Mouse (Mus musculus) lung, embryonic 14.5 days (tissue): ENCODE data around the gene Smim20. TPM values are rescaled to one million over a fixed set of nuclear protein-coding genes. Genes with fewer than 3 reads are reported as not detected.

Experiments used
- ATAC-seq: fragments of 200-750 bp; cut with Nextera tagmentation; 2 replicates; pipeline ENCODE4 v1.8.0; 2017; ENCODE audit warnings: mild to moderate bottlenecking, moderate TSS enrichment, moderate library complexity; ENCODE audit not compliant: insufficient read depth
- DNase-seq: peaks from one replicate; pipeline ENCODE4 v3.0.0-alpha.2; 2015
- H3K27ac ChIP-seq: fragments of 300-500 bp; sonication (generic); 2 replicates; pipeline ENCODE4 v1.5.1; 2014; ENCODE audit warnings: low read depth, mild to moderate bottlenecking, moderate library complexity
- H3K27me3 ChIP-seq: fragments of 300-500 bp; sonication (generic); 2 replicates; pipeline ENCODE4 v1.6.1; 2014; ENCODE audit warnings: low read length, control low read depth; ENCODE audit not compliant: insufficient read depth
- H3K36me3 ChIP-seq: fragments of 300-500 bp; sonication (generic); 2 replicates; pipeline ENCODE4 v1.6.1; 2014; ENCODE audit warnings: control low read depth; ENCODE audit not compliant: insufficient read depth
- H3K4me1 ChIP-seq: fragments of 300-500 bp; sonication (generic); 2 replicates; pipeline ENCODE4 v1.6.1; 2014; ENCODE audit warnings: antibody characterized with exemption, control low read depth; ENCODE audit not compliant: insufficient read depth
- H3K4me2 ChIP-seq: fragments of 300-500 bp; sonication (generic); 2 replicates; pipeline ENCODE4 v1.6.1; 2014; ENCODE audit warnings: mild to moderate bottlenecking
- H3K4me3 ChIP-seq: fragments of 300-500 bp; sonication (generic); 2 replicates; pipeline ENCODE4 v1.5.1; 2014; ENCODE audit warnings: low read depth, low read length
- H3K9ac ChIP-seq: fragments of 300-500 bp; sonication (generic); 2 replicates; pipeline ENCODE4 v1.6.1; 2014
- H3K9me3 ChIP-seq: fragments of 300-500 bp; sonication (generic); 2 replicates; pipeline ENCODE4 v1.6.1; 2016; ENCODE audit warnings: low read depth, low read length, control low read depth
- CTCF ChIP-seq: IDR thresholded peaks from 2 replicates; pipeline ENCODE4 v1.5.1; 2016; ENCODE audit warnings: antibody characterized with exemption, low read depth
- WGBS: fragments of 180-500 bp; shearing (Covaris S2); extraction: QIAGEN DNeasy Blood & Tissue Kit; methylation state at CpG from one replicate; pipeline ENCODE4 v1.1.7; 2014; 5-methylcytosine and 5-hydroxymethylcytosine counted together
- polyA plus RNA-seq: library from polyadenylated mRNA; unstranded; fragments of >200 nt; fragmentation: Nextera tagmentation; extraction: Ambion mirVana; gene quantifications from 2 replicates; pipeline ENCODE4 v1.2.1, GENCODE M21; 2014

Smim20 gene
- polyA plus RNA-seq, 1 experiment from 2014 or later: 98.3 TPM

DNA sequence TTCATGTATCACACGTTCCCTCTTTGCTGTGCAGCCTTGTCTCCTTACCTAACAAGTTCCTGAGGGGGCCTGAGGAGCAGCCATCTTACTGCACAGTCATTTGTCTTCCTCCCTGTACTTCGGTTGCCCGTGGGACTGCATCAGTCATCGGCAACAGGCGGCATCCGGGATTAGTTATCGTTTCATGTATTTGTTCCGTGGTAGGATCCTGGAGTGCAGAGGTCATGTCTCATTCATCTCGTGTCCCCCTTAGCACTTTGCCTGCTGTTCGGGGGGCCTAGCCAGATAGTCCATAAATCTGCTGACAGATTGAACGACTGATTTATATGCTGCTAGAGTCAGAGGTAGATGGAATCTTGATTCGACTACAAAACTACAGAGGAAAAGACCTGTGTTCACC lies 1.1 kb upstream of the Smim20 start:
- WGBS: 51% methylated on average over 12 of the region's 12 CpGs
- TF ChIP-seq CTCF: no peak
- H3K4me3 ChIP-seq: no peak overlapping the region

DNA sequence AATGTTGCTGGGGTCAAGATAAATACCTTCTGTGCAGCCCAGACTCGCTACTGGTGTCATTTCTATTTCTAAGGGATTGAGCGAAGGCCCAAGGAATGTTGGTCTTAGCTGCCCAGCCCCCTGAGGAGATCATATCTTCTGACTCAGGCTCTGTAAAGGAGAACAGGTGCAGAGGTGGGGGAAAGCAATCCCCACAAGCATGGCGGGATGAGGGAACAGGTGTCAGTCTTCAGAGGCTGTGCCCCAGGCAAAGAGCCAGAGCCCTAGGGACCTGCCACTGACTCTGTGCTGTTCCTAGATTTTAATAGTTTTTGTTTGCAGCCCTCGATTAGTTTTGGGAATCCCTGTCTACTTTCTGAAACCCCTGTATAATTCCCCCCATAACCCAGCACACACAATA lies 702 bp upstream of the Smim20 start:
- DNase-seq (no peak), ATAC-seq (0 out of 2 replicates have a peak, but pooled peaks have one; percentile 4)
- 71% methylated on average over 4 of the region's 4 CpGs for WGBS
- Histone ChIP-seq H3K4me2 (peak overlapping the region; percentile 86; the same call in 1 of the 2 replicates), H3K4me3 (no peak overlapping the region), H3K27ac (no peak overlapping the region), H3K36me3 (no peaks in the 10 kb centered on the region), H3K4me1 (no peaks in the 10 kb centered on the region), H3K9ac (no peak overlapping the region), H3K27me3 (no peaks in the 10 kb centered on the region), H3K9me3 (no peaks in the 10 kb centered on the region)
- no peak for TF ChIP-seq CTCF

More for the DNA sequence above, 1.1 kb upstream of the Smim20 start:
- Histone ChIP-seq H3K9me3 (no peaks in the 10 kb centered on the region), H3K36me3 (no peaks in the 10 kb centered on the region), H3K4me2 (no peak overlapping the region), H3K27me3 (no peaks in the 10 kb centered on the region), H3K27ac (no peak overlapping the region), H3K4me1 (no peaks in the 10 kb centered on the region), H3K9ac (no peak overlapping the region)
- DNase-seq: no peak
- ATAC-seq: no peak

GRCm38 (mm10) chr5:53268095-53268692 lies 1.3 kb downstream of the Smim20 start:
- Histone ChIP-seq H3K9me3 (no peaks in the 10 kb centered on the region), H3K9ac (no peak overlapping the region), H3K4me3 (no peak overlapping the region), H3K4me2 (peak overlapping the region; percentile 86), H3K27ac (no peak overlapping the region), H3K4me1 (no peaks in the 10 kb centered on the region), H3K27me3 (no peaks in the 10 kb centered on the region), H3K36me3 (no peaks in the 10 kb centered on the region)
- WGBS: 59% methylated on average over 6 of the region's 6 CpGs
- TF ChIP-seq CTCF: peak; percentile 42
- DNase-seq (peak; percentile 27), ATAC-seq (no peak)

- H3K4me3 ChIP-seq: no peak overlapping the region
- H3K27me3 ChIP-seq: no peaks in the 10 kb centered on the region
- no peak for TF ChIP-seq CTCF
- WGBS: 85% methylated on average over 5 of the region's 5 CpGs
- H3K27ac ChIP-seq: no peak overlapping the region
- no peak overlapping the region for H3K4me2 ChIP-seq
- H3K36me3 ChIP-seq: no peaks in the 10 kb centered on the region
- H3K4me1 ChIP-seq: no peaks in the 10 kb centered on the region
- DNase-seq: no peak
- H3K9ac ChIP-seq: no peak overlapping the region
- ATAC-seq: no peak
- no peaks in the 10 kb centered on the region for H3K9me3 ChIP-seq
Observed at GRCm38 (mm10) chr5:53269799-53270198, 2.9 kb downstream of the Smim20 start.

GRCm38 (mm10) chr5:53270947-53271711 lies 4.2 kb downstream of the Smim20 start:
- Histone ChIP-seq H3K4me2 (no peak overlapping the region), H3K36me3 (no peaks in the 10 kb centered on the region), H3K4me3 (no peak overlapping the region), H3K4me1 (no peaks in the 10 kb centered on the region), H3K9me3 (no peaks in the 10 kb centered on the region), H3K9ac (no peak overlapping the region), H3K27me3 (no peaks in the 10 kb centered on the region), H3K27ac (no peak overlapping the region)
- no peak for ATAC-seq
- 84% methylated on average over 13 of the region's 13 CpGs for WGBS
- DNase-seq: no peak
- TF ChIP-seq CTCF: no peak

- H3K36me3 ChIP-seq: peaks cover 1% of the 10 kb centered on the region; the same call in 1 of the 2 replicates
- H3K9ac ChIP-seq: no peak overlapping the region
- DNase-seq (no peak), ATAC-seq (no peak)
- no peaks in the 10 kb centered on the region for H3K27me3 ChIP-seq
- TF ChIP-seq CTCF: no peak
- H3K27ac ChIP-seq: no peak overlapping the region
- WGBS: 88% methylated on average over 4 of the region's 4 CpGs
- H3K4me3 ChIP-seq: no peak overlapping the region
- no peaks in the 10 kb centered on the region for H3K4me1 ChIP-seq
- H3K4me2 ChIP-seq: no peak overlapping the region
- no peaks in the 10 kb centered on the region for H3K9me3 ChIP-seq
Observed at GRCm38 (mm10) chr5:53272626-53273025, 5.7 kb downstream of the Smim20 start.

DNA sequence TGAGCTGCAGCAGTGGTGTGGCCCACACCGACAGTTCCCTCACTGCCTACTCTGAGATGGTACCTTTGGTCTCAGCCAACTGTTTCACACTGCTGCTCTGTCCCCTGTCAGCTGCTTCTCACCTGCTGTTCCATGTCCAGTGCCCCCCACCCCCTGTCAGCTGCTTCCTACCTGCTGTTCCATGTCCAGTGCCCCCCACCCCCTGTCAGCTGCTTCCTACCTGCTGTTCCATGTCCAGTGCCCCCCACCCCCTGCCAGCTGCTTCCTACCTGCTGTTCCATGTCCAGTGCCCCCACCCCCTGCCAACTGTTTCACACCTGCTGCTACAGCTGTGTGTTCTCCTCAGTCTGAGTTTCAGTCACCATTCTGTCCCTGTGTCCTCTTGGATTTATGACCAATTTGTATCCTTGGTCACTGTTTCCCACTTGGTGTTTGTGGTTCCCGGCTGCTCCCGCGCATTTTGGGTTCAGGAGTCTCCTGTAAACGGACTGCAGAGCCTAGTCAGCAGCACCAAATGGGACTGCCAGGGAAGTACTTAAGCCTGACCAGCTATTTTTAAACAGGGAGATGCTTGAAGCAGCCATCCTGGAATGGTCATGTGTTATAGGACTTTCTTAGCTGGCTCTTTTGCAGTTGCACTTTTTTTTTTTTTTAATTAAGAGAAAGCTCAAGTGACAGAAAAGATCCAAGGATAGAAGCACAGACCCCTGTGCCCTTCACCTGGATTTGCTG lies 7.0 kb downstream of the Smim20 start:
- no peak for ATAC-seq
- Histone ChIP-seq H3K9me3 (no peaks in the 10 kb centered on the region), H3K27ac (no peak overlapping the region), H3K4me2 (no peak overlapping the region), H3K4me3 (no peak overlapping the region), H3K9ac (no peak overlapping the region), H3K36me3 (peaks cover 10% of the 10 kb centered on the region), H3K27me3 (no peaks in the 10 kb centered on the region), H3K4me1 (no peaks in the 10 kb centered on the region)
- 76% methylated on average over 5 of the region's 5 CpGs for WGBS
- DNase-seq: no peak
- TF ChIP-seq CTCF: no peak
